Mouse (Mus musculus) T-helper 17 cell (primary cell): ENCODE data around the gene Stx8.

ENCODE experiments used
- in situ Hi-C, 2 experiments: fragments of 300-600 bp; cut with MboI, MseI; formaldehyde crosslinking; loops; 1 replicate in 1 of 2; 2 replicates in 1 of 2; pipeline ENCODE4 v1.15.1; 2025; ENCODE audit warnings: high pct_unique_total_duplicates in 2 of 2

Gene Stx8

DNA sequence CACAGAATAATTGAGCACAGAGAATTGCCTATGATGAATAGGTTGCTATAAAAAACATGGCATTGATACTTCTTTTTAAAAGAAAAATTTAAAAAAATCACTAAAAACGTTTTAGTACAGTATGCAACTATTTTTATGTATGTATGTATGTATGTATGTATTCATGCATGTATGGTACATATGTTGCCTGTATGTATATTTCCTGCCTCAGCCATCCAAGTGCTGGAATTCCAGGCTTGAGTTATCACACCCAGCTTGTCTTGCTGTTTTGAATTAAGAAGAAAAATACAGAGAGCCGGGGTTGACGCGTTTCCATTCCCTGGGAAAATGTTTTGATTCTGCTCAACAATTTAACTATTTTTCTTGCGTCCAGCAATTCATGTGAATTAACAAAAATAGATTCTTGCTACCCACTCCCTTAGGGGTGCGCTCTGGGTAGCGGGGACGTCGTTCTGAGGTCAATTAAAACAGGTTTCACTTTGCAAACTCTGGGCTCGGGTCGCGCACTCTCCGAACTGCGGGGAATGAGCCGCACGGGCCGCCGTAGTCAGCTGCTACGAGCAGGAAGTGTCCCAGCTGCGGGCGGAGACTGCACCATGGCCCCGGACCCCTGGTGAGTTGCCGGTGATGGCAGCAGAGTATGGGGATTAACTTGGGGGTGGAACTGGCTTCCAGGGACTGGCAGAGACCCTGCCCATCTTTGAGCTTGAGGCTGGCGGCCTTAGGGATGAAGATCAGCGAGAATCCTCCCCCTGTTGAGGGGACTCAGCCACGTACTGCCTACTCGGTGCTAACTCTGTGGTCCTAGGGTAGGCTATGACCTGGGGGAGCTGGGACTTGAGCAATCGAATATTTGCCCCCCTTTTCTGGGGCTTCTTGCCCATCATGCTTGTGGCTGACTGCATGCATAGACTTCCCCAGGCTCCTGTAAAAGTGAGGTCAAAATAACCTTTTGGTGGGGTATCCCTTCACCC lies at the start of gene Stx8:
Gene Stx8, plus strand, starts transcription at position 289 of the 974 bp plus-strand sequence.
- in situ Hi-C loops = no loop called here

DNA sequence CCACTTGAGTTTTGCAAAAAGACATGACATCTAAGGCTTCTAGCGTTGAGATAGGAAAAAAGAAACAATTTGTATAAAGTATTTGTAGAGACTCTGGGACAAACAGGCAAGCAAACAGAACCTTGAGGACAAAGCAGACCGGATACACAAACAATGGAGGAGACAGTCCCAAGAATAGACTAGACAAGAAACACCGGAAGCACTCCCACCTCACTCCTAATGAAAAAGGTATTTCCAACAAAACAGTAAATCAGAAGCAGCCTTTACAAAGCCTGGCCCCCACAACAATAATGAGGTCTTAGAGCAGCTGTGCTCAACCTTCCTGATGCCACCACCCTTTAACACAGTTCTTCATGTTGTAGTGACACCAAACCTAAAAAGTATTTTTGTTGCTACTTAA lies 48.9 kb upstream of the Stx8 start:
- in situ Hi-C loops = no loop called here

DNA sequence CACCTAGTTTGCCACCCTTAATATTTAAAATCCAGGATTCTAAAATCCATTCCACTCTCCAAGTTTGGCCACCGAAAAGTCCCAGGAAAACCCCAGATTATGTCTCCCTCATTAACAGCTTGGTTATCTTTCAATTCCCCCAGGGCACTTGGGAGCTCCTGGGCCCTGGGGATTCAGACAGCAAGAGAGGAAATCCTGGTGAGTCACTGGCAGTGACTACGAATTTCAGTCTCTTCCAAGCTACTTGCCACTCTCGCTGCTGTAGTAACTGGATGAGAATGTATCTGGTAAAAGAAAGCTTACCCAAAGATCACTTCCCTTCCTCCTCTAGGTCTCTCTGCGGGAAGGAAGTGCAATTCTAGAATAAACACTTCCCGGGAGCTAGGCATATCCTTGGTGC lies 46.4 kb upstream of the Stx8 start:
- in situ Hi-C loops = no loop called here

DNA sequence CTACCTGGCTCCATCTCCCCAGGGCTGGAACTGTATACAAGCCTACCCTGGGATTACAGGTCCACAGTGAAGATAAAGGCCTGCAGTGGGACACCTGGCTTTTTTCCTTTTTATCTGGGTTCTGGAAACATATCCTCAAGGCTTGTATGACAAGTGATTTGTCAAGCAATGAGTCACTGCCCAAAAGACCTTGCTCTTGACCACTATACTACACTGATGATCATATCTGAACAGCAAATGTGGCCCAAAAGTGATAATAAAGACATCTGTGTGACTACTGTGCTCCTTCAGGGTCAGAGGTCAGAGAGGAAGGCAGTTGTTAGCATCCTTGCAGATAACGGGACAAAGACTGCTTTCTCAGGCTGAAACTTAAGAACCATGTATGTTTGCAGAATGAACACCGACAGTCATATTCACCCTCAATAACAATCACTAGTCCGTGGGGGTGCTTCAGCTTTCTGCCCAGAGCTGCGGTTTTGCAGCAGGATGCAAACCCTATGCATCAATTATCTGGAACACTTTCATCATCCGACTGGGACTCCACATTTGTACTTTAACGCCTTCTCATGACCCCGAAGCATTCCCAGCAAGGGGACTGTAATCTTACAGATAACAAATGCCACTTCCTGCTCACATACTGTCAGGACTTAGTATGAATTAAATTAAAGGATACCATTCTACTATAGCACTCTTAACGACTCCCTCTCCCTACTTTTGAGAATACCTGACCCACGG lies 45.6 kb upstream of the Stx8 start:
- in situ Hi-C loops = no loop called here

DNA sequence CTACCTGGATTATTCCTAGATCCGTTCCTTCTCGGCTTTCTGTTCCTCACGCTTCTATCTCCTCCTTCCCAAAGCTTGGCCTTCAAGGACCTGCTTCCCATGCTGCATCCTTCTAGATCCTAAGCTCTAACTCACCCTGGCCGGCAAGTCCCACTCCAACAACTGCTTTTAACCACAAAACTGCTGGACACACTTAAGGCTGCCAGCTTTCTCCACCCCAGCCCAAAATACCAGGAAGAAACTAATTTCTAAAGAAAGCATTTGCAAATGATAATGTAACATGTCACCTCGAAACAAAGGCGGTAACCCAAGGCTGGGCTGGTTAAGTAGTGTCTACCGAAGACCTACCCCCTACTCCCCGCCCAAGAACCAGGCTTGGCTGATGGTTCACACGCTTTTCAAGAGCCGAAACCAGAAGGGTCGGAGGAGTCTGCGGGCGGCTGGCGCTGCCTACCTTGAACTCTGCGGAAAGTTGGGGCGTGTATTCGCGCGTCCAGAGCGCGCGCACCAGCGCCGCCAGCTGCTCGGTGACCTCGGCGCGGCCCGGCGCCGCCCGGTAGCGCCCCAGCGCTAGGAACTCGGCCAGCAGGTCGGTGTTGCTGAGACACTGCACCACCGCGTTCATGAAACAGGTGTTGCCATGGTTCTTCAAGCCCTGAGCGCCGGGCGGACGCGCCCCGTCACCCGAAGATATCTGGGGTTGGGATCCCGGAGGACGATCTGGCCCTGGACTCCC lies 44.7 kb upstream of the Stx8 start:
- in situ Hi-C loops = no loop called here

DNA sequence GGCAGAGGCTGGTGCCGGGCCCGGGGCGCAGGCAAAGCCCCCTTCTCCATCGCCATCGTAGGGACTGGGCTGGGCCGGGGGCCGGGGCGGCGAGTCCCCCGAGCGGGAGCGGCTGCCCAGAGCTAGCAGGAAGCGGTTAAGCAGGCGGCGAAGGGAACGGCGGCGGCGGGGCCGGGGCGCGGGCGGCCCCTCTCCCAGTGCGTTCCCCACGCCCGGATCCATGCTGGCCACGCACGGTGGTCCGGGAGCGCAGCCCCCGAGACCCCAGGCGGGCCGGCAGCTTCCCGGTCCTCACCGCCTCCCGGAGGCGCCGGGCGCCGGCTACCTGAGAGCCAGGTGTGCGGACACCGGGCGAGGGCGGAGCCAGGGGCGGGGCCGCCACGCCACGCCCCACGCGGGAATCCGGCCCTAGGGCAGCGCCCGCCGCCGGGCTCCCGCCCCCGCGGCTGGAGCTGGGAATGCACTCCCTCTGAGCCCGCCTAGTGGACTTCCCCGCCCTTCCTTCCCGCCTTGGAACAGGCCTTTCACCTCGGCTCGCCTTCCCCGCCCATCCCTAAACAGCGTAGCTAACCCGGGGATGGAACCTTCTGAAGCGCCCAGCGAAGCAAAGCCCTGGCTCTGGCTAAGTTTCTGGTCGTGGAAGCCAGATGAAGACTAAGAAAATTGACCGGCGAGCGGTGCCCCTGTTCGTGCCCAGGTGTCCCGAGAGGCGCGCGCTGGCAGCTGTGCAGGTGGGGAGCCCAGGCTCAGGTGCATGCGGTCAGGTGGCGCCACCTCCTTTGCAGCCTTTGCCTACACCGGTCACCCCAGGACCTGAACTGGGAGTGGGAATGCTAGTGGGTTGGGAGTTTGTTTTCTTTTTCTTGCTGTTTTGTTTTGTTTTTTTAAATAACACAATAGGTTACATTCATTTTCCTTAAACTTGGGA lies 43.9 kb upstream of the Stx8 start, which contains the start of gene Usp43:
Gene Usp43, minus strand, starts transcription at position 327 of the 928 bp plus-strand sequence.
- in situ Hi-C loops = no loop called here

DNA sequence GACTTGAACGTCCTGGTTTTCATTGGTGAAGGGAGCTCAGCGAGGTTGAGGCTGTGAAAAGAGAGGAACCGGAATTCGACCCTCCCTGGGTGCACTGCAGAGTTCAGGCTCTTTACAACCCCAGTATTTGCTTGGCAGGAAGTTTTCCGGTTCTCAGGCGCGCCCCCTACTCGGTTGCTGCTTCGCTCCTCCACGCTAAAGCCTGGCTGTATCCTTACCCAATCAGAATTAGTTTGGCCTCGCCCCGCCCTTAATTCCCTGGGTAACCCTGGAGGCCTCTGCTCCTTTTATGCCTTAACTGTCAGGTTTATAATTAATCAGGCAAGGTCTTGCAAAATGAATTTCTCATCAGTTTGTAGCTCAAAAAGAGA lies 43.3 kb upstream of the Stx8 start:
- in situ Hi-C loops = no loop called here

DNA sequence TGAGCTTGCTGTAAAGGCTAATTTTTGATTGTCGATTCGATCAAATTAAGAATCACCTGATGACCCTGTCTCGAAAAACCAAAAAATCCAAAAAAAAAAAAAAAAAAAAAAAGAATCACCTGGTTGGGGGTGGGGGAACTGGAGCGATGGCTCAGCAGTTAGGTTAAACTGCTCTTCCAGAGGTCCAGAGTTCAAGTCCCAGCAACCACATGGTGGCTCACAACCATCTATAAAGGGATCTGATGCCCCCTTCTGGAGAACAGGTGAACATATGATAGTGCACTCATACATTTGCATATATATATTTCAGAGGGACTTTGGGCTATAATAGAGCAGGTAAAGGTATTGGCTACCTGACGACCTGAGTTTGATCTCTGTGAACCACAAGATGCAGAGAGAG lies 42.3 kb upstream of the Stx8 start:
- in situ Hi-C loops = no loop called here

DNA sequence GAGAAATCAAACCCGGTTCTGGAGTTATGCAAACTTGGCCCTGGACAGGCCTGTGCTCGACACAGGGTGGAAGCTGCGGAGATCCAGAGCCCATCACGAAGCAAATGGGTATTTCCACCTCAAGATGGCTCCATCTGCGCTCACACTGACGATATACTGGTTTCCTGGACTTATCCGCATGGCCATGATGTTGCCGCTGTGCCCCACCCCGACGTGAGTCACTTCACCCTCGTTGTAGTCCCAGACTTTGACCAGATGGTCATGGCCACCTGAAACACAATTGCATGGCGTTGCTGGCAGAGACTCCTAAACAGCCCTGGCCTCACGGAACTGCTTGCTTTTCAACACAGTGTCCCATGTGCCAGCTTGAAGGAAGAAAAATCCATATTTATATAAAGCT lies 41.0 kb upstream of the Stx8 start:
- in situ Hi-C loops = no loop called here

DNA sequence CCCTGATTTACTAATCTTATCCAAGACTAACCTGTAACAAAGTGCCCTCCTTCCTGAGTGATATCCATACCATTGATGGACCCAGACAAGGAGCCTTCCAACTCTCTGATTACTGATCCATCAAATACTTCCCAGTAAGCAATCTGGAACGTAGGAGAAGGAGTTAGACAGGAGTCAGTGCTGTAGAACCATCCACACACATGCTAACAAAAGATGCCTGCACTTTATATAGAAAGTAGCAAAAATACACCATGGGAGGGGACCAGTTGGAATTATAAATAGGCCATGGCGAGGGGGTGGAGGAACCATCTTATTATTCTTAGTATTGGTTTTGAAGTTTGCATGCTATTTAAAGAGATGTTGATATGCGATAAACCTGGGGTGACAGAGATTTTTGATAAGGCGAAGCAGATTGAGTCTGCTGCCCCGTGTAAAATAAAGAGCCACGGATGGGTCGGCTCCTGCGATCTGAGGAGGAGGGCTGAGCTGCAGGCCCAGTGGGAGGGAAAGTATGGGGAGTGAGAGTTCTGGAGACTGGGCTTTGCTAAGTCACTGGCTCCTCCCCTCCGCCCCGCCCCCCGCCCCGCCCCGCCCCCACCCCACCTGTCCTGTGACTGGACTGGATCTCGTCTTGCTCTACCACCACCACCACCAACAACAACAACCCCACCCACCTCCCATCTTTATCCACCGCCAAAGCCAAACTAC lies 39.5 kb upstream of the Stx8 start:
- in situ Hi-C loops = no loop called here

DNA sequence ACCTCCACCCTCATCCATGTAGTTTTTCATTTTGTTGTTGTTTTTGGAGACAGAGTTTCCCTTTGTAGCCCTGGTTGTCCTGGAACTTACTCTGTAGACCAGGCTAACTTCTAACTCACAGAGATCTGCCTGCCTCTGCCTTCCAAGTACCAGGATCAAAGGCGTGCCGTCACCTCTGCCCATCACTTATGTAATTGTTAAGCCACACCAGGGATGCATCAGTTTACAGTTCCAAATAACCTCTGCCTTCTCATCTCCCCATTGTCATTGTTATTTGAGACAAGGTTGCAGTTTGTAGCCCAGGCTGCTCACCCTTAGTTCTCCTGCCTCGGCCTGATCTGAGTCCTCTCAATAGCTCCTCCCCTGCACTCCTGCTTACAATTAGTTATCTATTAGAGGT lies 33.8 kb upstream of the Stx8 start:
- in situ Hi-C loops = no loop called here

DNA sequence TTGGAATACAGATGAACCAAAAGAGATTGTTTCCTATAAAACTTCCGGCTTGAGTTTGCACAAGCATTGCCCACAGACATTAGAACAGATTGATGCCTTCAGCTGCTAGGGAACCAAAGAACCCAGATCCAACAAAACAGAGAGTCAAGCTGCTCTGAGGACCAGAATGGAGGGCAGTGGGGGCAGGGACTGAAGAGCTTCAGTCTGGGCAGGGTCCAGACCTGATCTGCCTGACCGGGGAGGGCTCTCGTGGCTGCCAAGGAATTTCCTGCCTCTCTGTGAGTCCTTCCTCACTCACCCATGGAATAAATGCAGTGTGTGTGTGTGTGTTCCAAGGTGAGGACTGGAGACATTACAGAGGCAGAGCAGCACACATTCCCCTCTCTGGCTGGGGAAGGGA lies 17.8 kb upstream of the Stx8 start:
- in situ Hi-C loops = no loop called here

DNA sequence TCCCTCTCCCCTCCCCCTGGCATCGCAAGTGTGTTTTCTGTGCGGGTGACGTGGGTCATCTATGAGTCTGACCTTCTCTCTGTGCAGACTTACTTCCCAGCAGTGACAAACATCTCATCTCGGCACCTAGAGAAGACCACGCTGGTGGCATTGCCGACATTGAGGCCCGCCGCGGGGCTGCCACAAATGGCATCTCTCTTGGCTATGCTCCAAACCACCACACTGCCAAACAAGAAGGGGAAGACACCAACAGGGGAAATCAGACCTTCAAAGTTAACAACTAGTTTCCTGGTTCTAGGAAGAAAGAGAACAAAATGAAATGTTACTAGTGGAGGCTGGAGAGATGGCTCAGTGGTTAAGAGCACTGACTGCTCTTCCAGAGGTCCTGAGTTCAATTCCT lies 16.5 kb upstream of the Stx8 start:
- in situ Hi-C loops = no loop called here

DNA sequence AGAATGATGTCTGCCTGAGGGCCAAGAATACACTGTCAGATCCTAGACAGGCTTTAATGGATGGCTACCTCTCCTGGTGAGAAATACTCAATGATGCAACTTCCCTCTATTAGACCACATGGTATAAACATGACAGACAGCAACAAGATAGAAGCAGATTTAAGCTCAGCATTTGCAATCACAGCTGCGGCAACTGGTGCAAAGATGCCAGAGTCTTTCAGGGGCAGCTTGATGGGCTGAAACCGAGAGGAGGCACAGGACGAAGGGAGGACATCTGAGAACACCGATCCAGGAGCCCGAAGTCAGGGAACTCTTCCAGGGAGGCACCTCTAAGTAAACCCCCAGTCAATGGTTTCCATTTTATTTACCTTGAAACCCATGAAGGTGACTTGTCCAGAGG lies 12.4 kb upstream of the Stx8 start:
- in situ Hi-C loops = no loop called here

DNA sequence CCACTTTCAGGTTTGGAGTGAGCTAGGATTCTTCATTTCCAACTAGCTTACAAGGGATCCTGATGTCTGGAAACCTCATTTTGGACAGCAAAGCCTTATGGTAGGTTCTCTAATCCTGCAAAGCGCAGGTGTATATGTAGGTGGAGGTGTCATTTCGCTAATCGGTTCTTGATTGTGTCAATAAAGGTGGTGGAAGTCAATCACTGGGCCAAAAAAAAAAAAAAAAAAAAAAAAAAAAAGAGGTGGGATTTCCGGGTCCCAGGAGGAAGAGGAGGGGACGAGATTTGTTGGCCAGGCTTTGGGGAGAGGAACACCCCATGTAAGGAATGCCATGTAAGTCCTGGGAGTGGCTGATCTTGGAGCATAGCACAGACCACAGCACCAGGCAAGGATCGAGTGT lies 11.6 kb upstream of the Stx8 start:
- in situ Hi-C loops = no loop called here

DNA sequence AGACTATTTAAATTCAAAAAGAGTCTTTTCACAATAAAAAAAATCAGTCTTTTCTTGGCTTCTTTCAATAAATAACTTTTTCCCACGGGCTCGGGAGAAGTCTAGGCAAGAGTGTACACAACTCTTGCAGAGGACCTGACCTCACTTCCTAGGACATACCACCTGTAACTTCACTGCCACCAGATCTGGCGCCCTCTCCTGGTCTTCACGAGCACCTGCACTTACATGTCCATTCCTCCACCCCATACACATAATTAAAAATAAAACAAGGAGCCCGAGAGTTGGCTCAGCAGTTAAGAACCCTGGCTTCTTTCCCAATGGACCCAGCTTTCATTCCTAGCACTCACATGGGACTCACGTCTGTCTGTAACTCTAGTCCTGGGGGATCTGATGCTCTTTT lies 1.9 kb upstream of the Stx8 start:
- in situ Hi-C loops = no loop called here

DNA sequence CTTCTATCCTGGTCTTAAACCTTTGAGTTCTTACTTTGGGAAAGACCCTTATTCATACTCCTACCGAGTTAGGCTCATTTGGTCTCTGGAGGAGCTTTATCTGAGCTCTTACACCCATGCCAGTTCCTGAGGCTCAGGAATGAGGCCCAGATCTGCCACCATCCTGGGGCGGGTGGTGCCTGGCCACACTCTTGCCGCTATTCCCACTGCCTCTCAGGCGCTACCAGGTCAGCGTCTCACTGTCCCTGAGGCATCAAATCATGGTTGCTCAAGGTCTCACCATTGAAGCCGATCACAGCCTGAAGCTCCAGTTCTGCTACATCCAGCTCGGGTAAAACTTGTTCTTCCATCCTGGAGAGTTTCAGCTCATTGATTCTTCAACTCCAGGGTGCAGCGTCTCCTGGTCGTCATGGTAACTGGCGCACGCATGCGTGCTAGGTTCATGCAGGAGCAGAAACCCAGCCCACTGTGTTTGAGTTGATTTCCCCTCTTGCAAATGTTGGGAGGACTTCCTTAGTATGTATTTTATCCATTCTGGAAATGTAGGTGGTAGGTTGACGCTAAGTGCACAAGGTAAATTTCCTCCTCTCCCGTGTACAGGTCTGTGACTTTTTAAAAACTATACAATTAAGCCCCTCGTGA lies 630 bp upstream of the Stx8 start, which contains the start of gene Cfap52:
Gene Cfap52, minus strand, starts transcription at position 410 of the 642 bp plus-strand sequence.
- in situ Hi-C loops = no loop called here

DNA sequence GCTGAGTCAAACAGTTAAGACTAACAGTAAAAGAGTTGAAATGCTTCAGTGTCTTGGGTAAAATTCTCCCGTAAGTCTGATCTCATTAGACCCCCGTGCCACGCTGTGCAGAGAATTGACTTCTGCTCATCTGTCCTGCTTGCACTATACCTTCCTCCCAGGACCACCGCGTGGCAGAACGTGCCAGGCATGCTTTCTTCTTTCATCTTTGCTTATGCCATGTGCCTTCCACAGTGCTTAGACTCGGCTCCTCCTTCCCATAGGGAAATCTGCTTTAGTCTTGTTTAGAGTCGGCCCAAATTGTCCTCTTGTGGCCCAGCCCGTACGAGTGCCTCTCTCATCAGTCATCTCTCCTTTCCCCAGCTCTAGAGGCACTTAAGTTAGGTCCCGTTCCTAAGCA lies 1.8 kb downstream of the Stx8 start:
- in situ Hi-C loops = no loop called here

DNA sequence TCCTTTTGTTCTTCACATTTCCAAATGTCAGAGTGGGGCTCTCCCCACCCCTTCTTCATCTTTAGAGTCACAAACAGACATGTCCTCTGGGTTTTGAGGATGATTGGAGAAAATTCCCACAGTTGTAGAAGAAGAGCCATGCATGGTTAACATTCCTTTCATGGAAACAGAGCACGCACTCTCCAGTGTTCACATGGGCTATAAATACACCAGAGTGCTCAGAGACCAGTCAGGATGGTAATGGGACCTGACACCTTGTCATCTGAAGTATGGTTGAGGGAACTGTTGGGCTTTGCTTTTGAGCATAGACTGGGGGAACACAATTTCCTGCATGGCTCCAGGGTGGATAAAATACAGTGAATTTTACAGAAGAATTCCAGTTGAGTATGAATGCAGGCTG lies 6.6 kb downstream of the Stx8 start:
- in situ Hi-C loops = no loop called here

DNA sequence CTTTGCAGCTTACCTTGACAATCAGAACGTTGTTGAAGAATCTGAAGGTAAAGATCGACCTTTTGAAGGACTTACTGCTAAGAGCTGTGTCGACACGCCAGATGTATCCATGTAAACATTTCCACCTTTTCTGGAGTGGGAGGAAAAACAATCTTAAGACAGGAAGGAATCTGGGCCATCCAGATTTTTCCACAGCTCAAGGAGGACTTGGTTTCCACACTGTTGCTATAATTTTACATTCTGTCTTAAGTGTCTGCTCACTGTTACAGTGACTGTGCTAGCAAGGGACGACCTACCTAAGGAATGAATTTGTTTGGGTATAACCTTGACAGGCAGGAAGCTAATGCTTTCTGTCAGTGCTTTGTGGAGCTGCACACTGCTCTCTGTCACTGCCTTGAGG lies 7.2 kb downstream of the Stx8 start:
- in situ Hi-C loops = no loop called here
